Mouse (Mus musculus) small intestine, adult 2 months (tissue): ENCODE results near the gene Cryba4. TPM values are rescaled to one million over a fixed set of nuclear protein-coding genes. Genes with fewer than 3 reads are reported as not detected.
A peak's percentile ranks its signal among the peaks of the same experiment; 100 is the strongest.

ENCODE experiments used
- H3K27ac ChIP-seq: fragments of 200-500 bp; 2 replicates; pipeline ENCODE4 v1.5.1; 2012; ENCODE audit warnings: low read depth, low read length, control low read depth, inconsistent platforms; ENCODE audit not compliant: insufficient read depth
- H3K27me3 ChIP-seq: fragments of 200-500 bp; 2 replicates; pipeline ENCODE4 v1.6.1; 2012; ENCODE audit warnings: mild to moderate bottlenecking, moderate library complexity, low read length, inconsistent platforms; ENCODE audit not compliant: control insufficient read depth, insufficient read depth
- H3K36me3 ChIP-seq: fragments of 200-500 bp; 2 replicates; pipeline ENCODE4 v1.6.1; 2012; ENCODE audit warnings: mild to moderate bottlenecking, low read length, control low read depth, inconsistent platforms; ENCODE audit not compliant: control insufficient read depth, insufficient read depth
- H3K4me1 ChIP-seq: fragments of 200-500 bp; 2 replicates; pipeline ENCODE4 v1.6.1; 2012; ENCODE audit warnings: low read length, inconsistent platforms, mixed read lengths; ENCODE audit not compliant: control insufficient read depth, insufficient read depth, insufficient read length
- H3K4me3 ChIP-seq: fragments of 200-500 bp; 2 replicates; pipeline ENCODE4 v1.5.1; 2012; ENCODE audit warnings: low read depth, mild to moderate bottlenecking, control low read depth, inconsistent platforms, low read length, moderate library complexity
- CTCF ChIP-seq: fragments of 200-500 bp; IDR thresholded peaks from 2 replicates; pipeline ENCODE4 v1.5.1; 2012; ENCODE audit warnings: low read depth, mild to moderate bottlenecking, control low read depth, inconsistent platforms, low read length, moderate library complexity, mixed read lengths; ENCODE audit not compliant: insufficient replicate concordance, insufficient read length; ENCODE audit errors: extremely low read depth
- POLR2A ChIP-seq: fragments of 200-500 bp; IDR thresholded peaks from 2 replicates; pipeline ENCODE4 v1.6.1; 2012; ENCODE audit warnings: low read depth, mild to moderate bottlenecking, control low read depth, inconsistent platforms, low read length, moderate library complexity
- WGBS: fragments of 180-500 bp; shearing (Covaris S2); methylation state at CpG from one replicate; pipeline ENCODE4 v1.1.7; 2018; 5-methylcytosine and 5-hydroxymethylcytosine counted together
- polyA plus RNA-seq: library from polyadenylated mRNA; depleted of rRNA; stranded (reverse); fragments of >200 nt; gene quantifications from 2 replicates; pipeline ENCODE4 v1.2.3, GENCODE M21; 2012

The Cryba4 gene
- polyA plus RNA-seq, 1 experiment, result 2.2 TPM

DNA sequence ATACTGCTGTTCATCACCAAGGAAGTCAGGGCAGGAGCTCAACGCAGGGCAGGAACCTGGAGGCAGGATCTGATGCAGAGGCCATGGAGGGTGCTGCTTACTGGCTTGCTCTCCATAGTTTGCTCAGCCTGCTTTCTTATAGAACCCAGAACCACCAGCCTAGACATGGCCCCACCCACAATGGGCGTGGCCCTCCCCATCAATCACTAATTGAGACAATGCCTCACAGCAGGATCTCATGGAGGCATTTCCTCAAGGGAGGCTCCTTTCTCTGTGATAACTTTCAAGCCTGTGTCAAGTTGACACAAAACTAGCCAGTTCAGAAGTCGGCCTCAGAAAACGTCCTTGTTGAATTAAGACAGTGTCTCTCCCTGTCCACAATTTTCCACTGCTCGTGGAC is 16.5 kb downstream of the Cryba4 start:
- Histone ChIP-seq H3K36me3 (no peaks in the 10 kb centered on the region), H3K27ac (no peak overlapping the region), H3K4me3 (no peak overlapping the region), H3K4me1 (no peaks in the 10 kb centered on the region), H3K27me3 (no peaks in the 10 kb centered on the region; the same call in 1 of the 2 replicates)
- TF ChIP-seq CTCF, result no peak
- no peak for TF ChIP-seq POLR2A
- WGBS, result 72% methylated on average over 5 of the region's 5 CpGs

DNA sequence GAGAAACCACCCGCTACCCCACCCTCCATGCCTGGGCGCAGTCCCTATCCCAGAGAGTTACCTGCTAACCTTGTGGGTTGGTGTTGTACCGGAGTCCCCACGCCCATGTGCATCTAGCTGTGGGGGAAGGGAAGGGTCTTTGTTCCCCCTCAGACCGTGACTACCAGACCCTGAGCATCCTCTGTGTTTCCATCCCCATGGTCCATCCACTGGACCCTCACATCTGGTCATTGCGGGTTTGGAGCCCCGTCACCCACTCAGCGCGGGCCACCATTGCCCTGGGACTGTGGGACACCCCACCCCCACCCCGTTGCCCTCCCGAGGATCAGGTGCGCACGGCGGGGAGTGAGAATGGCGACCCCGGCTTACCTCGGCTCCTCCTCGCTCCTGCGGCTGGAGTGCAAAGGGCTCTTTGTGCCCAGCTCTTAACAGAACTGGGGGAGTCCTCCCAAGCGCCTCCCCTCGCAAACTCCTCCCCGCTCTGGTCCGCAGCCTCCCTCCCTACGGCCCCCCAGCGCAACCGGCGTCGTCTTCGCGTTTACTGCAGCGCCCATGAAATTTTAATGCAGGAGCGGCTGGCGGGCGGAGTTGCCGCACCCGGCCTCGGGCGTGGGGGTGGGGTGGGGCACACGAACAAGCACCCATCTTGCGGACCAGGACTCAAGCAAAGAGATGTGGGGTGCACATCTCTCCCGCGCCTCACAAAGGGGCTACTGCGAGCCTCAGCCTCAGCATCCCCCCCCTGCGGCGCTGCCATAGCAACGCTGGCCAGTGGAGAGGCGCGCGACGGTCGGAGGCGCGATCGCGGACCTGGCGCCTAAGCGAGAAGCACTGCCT is 23.9 kb downstream of the Cryba4 start:
- TF ChIP-seq CTCF (no peak), POLR2A (no peak)
- Histone ChIP-seq H3K4me1 (peaks cover 3% of the 10 kb centered on the region; the same call in 1 of the 2 replicates), H3K27me3 (peaks cover 30% of the 10 kb centered on the region), H3K4me3 (no peak overlapping the region), H3K27ac (no peak overlapping the region), H3K36me3 (no peaks in the 10 kb centered on the region)
- WGBS, result 2% methylated on average over 57 of the region's 57 CpGs

DNA sequence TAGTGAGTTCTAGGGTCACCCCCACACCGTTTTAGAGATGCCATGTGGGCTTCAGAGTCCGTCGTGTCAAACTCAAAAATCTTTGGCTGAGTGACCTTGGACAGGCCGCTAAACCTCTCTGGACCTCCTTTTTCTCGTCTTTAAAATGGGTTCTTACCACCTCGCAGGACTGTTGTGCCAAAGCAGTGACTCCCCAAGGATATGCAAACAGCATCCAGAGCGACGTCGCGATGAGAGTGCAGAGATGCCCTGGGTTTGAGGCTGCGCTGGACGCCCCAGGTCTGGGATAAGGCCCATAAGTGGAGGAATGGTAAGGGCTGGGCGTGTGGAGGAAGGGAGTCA is 24.4 kb downstream of the Cryba4 start:
- Histone ChIP-seq H3K27me3 (peaks cover 30% of the 10 kb centered on the region), H3K27ac (no peak overlapping the region), H3K4me3 (no peak overlapping the region)

DNA sequence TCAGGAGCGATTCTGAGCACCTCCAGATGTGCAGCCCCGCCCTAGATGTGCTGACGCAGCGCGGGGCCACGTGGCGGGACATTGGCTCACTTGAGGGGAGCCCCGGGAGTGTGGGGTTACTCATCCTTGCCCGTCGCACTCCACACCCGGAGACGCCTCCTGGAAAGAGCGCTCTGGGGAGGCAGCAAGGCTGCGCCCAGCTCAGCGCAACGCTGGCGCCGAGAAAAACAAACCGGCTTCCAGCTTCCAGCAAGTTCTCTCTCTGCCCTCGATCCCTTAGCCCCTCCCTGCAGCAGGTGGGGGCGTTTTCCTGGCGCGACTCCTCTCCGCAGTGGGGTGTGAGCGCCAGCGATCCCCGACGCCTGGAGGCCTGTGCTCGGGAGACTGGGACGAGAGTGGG is 25.0 kb downstream of the Cryba4 start:
- TF ChIP-seq CTCF (no peak), POLR2A (no peak)
- peak overlapping the region; percentile 8; the same call in 1 of the 2 replicates for H3K4me3 ChIP-seq
- no peaks in the 10 kb centered on the region for H3K36me3 ChIP-seq
- H3K27me3 ChIP-seq, result peaks cover 30% of the 10 kb centered on the region
- H3K27ac ChIP-seq, result no peak overlapping the region
- 2% methylated on average over 30 of the region's 30 CpGs for WGBS
- peaks cover 3% of the 10 kb centered on the region; the same call in 1 of the 2 replicates for H3K4me1 ChIP-seq

More for the DNA sequence above, 24.4 kb downstream of the Cryba4 start:
- no peak for TF ChIP-seq POLR2A
- no peak for TF ChIP-seq CTCF
- no peaks in the 10 kb centered on the region for H3K36me3 ChIP-seq
- peaks cover 3% of the 10 kb centered on the region; the same call in 1 of the 2 replicates for H3K4me1 ChIP-seq
- WGBS, result 8% methylated on average over 13 of the region's 13 CpGs

DNA sequence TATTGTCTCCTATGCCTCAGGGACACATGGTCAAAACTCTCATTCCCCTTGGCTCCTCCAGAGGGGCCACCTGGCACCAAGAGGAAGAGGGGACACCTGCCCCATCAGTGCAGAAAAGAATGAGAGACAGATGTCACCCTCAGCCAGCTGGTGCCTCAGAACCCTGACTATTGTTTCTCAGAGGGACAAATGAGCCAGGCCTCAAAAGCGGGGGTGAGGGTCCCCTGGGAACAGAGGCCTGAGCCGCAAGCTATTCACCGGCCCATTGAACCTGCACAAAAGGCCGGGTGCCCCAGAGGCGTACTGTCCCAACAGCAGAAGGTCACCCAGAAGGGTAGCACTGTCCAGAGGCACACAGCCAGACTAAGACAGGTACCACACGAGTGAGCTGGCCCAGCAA is 26.7 kb downstream of the Cryba4 start:
- no peak for TF ChIP-seq POLR2A
- no peak for TF ChIP-seq CTCF
- H3K27me3 ChIP-seq, result peaks cover 30% of the 10 kb centered on the region
- H3K4me1 ChIP-seq, result peaks cover 3% of the 10 kb centered on the region; the same call in 1 of the 2 replicates
- no peaks in the 10 kb centered on the region for H3K36me3 ChIP-seq
- H3K27ac ChIP-seq, result no peak overlapping the region
- H3K4me3 ChIP-seq, result no peak overlapping the region
- 73% methylated on average over 6 of the region's 6 CpGs for WGBS

DNA sequence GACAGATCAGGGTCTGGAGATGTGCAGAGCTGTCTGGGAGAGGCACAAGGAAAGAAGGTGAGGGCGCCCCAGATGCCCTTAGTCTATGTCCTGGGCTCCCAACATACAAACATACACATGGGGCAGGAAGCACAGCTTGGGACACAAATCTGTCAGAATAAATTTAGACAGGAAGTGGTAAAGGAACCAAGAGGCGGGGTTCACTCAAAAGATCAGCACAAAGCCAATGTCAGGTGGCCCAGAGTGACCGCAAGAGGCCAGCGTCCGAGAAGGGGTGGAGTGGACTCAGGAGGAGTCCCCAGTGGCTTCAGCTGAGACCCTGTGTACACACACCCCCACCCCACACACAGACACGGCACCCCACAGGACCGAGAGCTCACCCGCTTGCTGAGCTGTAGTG is 32.1 kb downstream of the Cryba4 start:
- WGBS, result 64% methylated on average over 8 of the region's 8 CpGs
- H3K27ac ChIP-seq, result no peak overlapping the region
- TF ChIP-seq CTCF (no peak), POLR2A (no peak)
- no peak overlapping the region for H3K4me3 ChIP-seq
- no peaks in the 10 kb centered on the region for H3K27me3 ChIP-seq
- no peaks in the 10 kb centered on the region for H3K36me3 ChIP-seq
- 0 out of 2 replicates have a peak, but pooled peaks cover 2% of the 10 kb centered on the region for H3K4me1 ChIP-seq

DNA sequence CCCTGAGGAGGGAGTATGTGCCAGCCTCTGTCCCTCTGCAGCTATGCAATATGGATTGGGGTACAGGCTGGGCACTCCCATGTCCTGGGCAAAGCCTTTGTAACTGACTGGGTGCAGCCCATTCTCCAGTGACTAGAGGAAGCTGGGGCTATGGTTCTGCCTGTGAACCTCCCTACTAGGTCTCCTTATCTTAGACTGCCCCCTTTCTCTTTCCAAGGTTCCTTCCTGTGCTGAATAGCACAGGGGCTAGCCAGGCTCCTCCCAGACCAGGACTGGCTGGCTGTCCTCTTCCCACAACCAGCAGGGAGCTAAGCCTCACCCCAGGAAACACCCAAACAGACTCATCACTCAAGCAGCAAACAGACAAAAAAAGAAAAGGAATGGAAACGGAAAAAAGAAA is 32.9 kb downstream of the Cryba4 start:
- H3K27me3 ChIP-seq, result no peaks in the 10 kb centered on the region
- TF ChIP-seq POLR2A (no peak), CTCF (no peak)
- 0 out of 2 replicates have a peak, but pooled peaks cover 2% of the 10 kb centered on the region for H3K4me1 ChIP-seq
- no peak overlapping the region for H3K4me3 ChIP-seq
- WGBS, result 0% methylated on average over 1 of the region's 1 CpGs
- H3K36me3 ChIP-seq, result no peaks in the 10 kb centered on the region
- H3K27ac ChIP-seq, result no peak overlapping the region
